Mouse (Mus musculus) small intestine, adult 2 months (tissue): ENCODE measurements around the gene Prkd2. TPM values are rescaled to one million over a fixed set of nuclear protein-coding genes. Genes with fewer than 3 reads are reported as not detected.

Experiments used
- H3K27ac ChIP-seq: fragments of 200-500 bp; 2 replicates; pipeline ENCODE4 v1.5.1; 2012; ENCODE audit warnings: low read depth, low read length, control low read depth, inconsistent platforms; ENCODE audit not compliant: insufficient read depth
- H3K27me3 ChIP-seq: fragments of 200-500 bp; 2 replicates; pipeline ENCODE4 v1.6.1; 2012; ENCODE audit warnings: mild to moderate bottlenecking, moderate library complexity, low read length, inconsistent platforms; ENCODE audit not compliant: control insufficient read depth, insufficient read depth
- H3K36me3 ChIP-seq: fragments of 200-500 bp; 2 replicates; pipeline ENCODE4 v1.6.1; 2012; ENCODE audit warnings: mild to moderate bottlenecking, low read length, control low read depth, inconsistent platforms; ENCODE audit not compliant: control insufficient read depth, insufficient read depth
- H3K4me1 ChIP-seq: fragments of 200-500 bp; 2 replicates; pipeline ENCODE4 v1.6.1; 2012; ENCODE audit warnings: low read length, inconsistent platforms, mixed read lengths; ENCODE audit not compliant: control insufficient read depth, insufficient read depth, insufficient read length
- H3K4me3 ChIP-seq: fragments of 200-500 bp; 2 replicates; pipeline ENCODE4 v1.5.1; 2012; ENCODE audit warnings: low read depth, mild to moderate bottlenecking, control low read depth, inconsistent platforms, low read length, moderate library complexity
- CTCF ChIP-seq: fragments of 200-500 bp; IDR thresholded peaks from 2 replicates; pipeline ENCODE4 v1.5.1; 2012; ENCODE audit warnings: low read depth, mild to moderate bottlenecking, control low read depth, inconsistent platforms, low read length, moderate library complexity, mixed read lengths; ENCODE audit not compliant: insufficient replicate concordance, insufficient read length; ENCODE audit errors: extremely low read depth
- POLR2A ChIP-seq: fragments of 200-500 bp; IDR thresholded peaks from 2 replicates; pipeline ENCODE4 v1.6.1; 2012; ENCODE audit warnings: low read depth, mild to moderate bottlenecking, control low read depth, inconsistent platforms, low read length, moderate library complexity
- WGBS: fragments of 180-500 bp; shearing (Covaris S2); methylation state at CpG from one replicate; pipeline ENCODE4 v1.1.7; 2018; 5-methylcytosine and 5-hydroxymethylcytosine counted together
- polyA plus RNA-seq: library from polyadenylated mRNA; depleted of rRNA; stranded (reverse); fragments of >200 nt; gene quantifications from 2 replicates; pipeline ENCODE4 v1.2.3, GENCODE M21; 2012

The Prkd2 gene
- polyA plus RNA-seq, 1 experiment: 44.0 TPM

GRCm38 (mm10) chr7:16876006-16876405, 33.3 kb downstream of the Prkd2 start:
- Histone ChIP-seq H3K36me3 (peaks cover 2% of the 10 kb centered on the region; the same call in 1 of the 2 replicates), H3K27me3 (0 out of 2 replicates have a peak, but pooled peaks cover 3% of the 10 kb centered on the region), H3K4me3 (peak overlapping the region; percentile 73; the same call in 1 of the 2 replicates), H3K4me1 (peaks cover 4% of the 10 kb centered on the region), H3K27ac (no peak overlapping the region)
- WGBS: 43% methylated on average over 11 of the region's 11 CpGs
- no peak for TF ChIP-seq POLR2A
- no peak for TF ChIP-seq CTCF

DNA sequence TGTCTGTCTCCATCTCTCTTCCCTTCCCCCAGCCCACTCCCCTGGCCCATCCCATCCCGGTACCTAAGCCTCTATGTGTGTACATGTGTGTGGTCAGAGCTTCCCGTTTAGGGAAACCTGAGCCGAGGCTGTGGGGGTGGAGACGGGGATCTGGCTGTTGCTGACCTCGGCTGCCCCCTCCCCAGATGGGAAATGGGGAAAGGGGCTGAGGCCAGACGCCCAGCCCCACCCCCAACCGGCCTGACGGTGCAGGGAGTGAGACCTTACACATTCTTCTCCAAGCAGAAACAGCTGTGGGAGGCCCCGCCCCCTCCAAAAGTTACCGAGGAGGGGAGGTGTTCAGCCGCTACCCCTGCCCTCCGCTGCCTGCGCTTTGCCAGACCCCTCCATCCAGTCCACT, 33.9 kb downstream of the Prkd2 start:
- TF ChIP-seq POLR2A: no peak
- TF ChIP-seq CTCF: no peak
- Histone ChIP-seq H3K27ac (peak overlapping the region; percentile 42; the same call in 1 of the 2 replicates), H3K4me1 (peaks cover 5% of the 10 kb centered on the region), H3K36me3 (no peaks in the 10 kb centered on the region; the same call in 1 of the 2 replicates), H3K4me3 (peak overlapping the region; percentile 39), H3K27me3 (0 out of 2 replicates have a peak, but pooled peaks cover 3% of the 10 kb centered on the region)
- 54% methylated on average over 13 of the region's 13 CpGs for WGBS

DNA sequence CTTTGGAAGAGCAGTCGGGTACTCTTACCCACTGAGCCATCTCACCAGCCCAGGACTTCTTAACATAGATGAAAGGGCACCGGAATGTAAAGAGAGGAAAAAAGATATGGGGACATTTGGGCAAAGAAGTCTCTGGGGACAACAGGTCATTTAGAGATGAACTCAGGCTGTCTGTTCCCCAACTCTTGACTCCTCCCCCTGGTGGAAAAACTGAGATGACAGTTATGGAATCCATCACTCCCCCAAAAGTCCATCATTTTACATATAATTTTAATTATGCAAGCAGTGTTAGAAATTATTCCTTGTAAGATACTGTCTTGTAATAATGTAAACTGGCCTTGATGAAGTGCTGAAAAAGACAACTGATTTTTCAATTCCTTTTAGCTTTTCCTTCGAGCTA, 35.0 kb downstream of the Prkd2 start:
- TF ChIP-seq POLR2A (no peak), CTCF (no peak)
- H3K27ac ChIP-seq: no peak overlapping the region
- 0 out of 2 replicates have a peak, but pooled peaks cover 3% of the 10 kb centered on the region for H3K27me3 ChIP-seq
- no peaks in the 10 kb centered on the region for H3K36me3 ChIP-seq
- 69% methylated on average over 3 of the region's 3 CpGs for WGBS
- H3K4me1 ChIP-seq: peaks cover 5% of the 10 kb centered on the region
- H3K4me3 ChIP-seq: no peak overlapping the region

GRCm38 (mm10) chr7:16879796-16880547, 37.3 kb downstream of the Prkd2 start:
- H3K36me3 ChIP-seq: no peaks in the 10 kb centered on the region
- 0 out of 2 replicates have a peak overlapping the region, but pooled peaks have one; percentile 32 for H3K27ac ChIP-seq
- no peak for TF ChIP-seq POLR2A
- H3K4me3 ChIP-seq: no peak overlapping the region
- WGBS: 35% methylated on average over 9 of the region's 9 CpGs
- H3K4me1 ChIP-seq: peaks cover 5% of the 10 kb centered on the region
- H3K27me3 ChIP-seq: peaks cover 3% of the 10 kb centered on the region; the same call in 1 of the 2 replicates

DNA sequence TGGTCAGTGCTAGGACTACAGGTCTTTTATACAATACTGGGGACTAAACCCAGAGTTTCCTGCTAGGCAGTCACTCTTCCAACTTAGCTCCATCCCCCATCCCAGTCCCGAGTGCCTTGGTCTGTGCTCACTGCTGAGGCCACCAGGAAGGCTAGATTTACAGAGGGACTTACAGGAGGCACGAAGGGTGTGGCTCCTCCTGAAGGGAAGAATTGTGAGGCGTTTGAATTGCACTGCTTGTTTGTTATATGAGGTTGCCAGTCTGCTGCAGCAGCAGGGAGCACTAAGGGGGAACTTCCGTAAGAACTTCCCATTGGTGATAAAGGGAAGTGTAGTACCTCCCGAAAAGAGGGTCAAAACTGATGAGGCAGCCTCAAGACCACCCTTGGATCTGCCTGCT, 37.9 kb downstream of the Prkd2 start:
- TF ChIP-seq POLR2A (no peak), CTCF (no peak)
- Histone ChIP-seq H3K4me1 (peaks cover 2% of the 10 kb centered on the region; the same call in 1 of the 2 replicates), H3K36me3 (no peaks in the 10 kb centered on the region), H3K4me3 (no peak overlapping the region), H3K27ac (peak overlapping the region; percentile 32; the same call in 1 of the 2 replicates), H3K27me3 (peaks cover 7% of the 10 kb centered on the region)
- 10% methylated on average over 5 of the region's 5 CpGs for WGBS

DNA sequence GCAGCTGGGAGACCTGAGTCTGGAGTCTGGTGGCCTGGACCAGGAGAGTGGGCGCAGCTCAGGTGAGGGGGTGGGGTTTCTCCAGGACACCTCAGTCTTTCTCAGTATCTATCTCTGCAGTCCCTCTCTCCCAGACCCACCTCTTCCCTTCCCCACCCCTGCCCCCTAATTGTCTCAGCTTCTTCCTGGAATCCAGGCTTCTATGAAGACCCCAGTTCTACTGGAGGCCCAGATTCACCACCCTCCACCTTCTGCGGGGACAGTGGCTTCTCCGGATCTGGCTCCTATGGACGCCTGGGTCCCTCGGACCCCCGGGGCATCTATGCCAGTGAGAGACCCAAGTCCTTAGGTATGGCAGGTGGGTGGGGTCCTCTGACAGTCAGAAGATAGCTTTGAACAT, 40.5 kb downstream of the Prkd2 start:
- WGBS: 63% methylated on average over 6 of the region's 6 CpGs
- Histone ChIP-seq H3K36me3 (0 out of 2 replicates have a peak, but pooled peaks cover 3% of the 10 kb centered on the region), H3K4me3 (no peak overlapping the region), H3K4me1 (peaks cover 2% of the 10 kb centered on the region; the same call in 1 of the 2 replicates), H3K27me3 (peaks cover 11% of the 10 kb centered on the region), H3K27ac (no peak overlapping the region)
- TF ChIP-seq POLR2A: no peak
- no peak for TF ChIP-seq CTCF

DNA sequence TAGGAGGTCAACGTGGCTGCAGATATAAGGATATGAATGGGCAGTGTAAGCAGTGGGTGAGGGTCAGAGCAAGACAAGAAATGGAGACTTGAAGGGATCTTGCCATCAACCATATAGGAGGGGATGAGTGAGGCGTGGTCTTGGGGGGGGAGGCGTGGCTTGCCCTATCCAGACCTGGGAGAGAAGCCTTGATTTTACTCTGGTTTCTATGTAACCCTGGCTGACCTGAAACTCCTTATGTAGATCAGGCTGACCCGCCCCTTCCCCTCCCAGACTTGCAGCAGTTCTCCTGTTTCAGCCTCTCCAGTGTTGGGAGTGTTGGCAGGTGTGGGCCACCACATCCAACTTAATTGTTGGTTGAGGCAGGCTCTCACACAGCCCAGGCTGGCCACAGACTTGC, 41.6 kb downstream of the Prkd2 start:
- H3K27ac ChIP-seq: no peak overlapping the region
- 75% methylated on average over 4 of the region's 4 CpGs for WGBS

More for the DNA sequence above, 41.6 kb downstream of the Prkd2 start:
- H3K4me1 ChIP-seq: peaks cover 2% of the 10 kb centered on the region; the same call in 1 of the 2 replicates
- H3K27me3 ChIP-seq: peaks cover 11% of the 10 kb centered on the region
- TF ChIP-seq CTCF (no peak), POLR2A (no peak)
- 0 out of 2 replicates have a peak, but pooled peaks cover 3% of the 10 kb centered on the region for H3K36me3 ChIP-seq
- H3K4me3 ChIP-seq: no peak overlapping the region
